Mouse (Mus musculus): ENCODE measurements around the gene Kiz.

- no peak for TF ChIP-seq POLR2A (IDR thresholded peaks at IDR 0.05; ENCODE audit: borderline replicate concordance, insufficient read depth, low read length)
- no peak for TF ChIP-seq CTCF (IDR thresholded peaks at IDR 0.05; ENCODE audit: borderline replicate concordance, insufficient read depth, low read depth, low read length)
Observed at GRCm38 (mm10) chr2:146819065-146819464, 36.6 kb upstream of the Kiz start.

All from cerebellum, adult 2 months (tissue).